Mouse (Mus musculus) adrenal gland, postnatal 36 days (tissue): ENCODE results near the gene Mrrf. TPM values are rescaled to one million over a fixed set of nuclear protein-coding genes. Genes with fewer than 3 reads are reported as not detected.

Experiments used
- DNase-seq, 2 experiments: peaks; one replicate each; pipeline ENCODE4 v3.0.0; 2021; ENCODE audit warnings: mixed read lengths in 1 of 2
- long read RNA-seq, 2 experiments: library from polyadenylated mRNA; stranded (forward); transcript quantifications; one replicate each; pipeline ENCODE4 v2.0.0; 2021; ENCODE audit warnings: borderline sequencing depth in 2 of 2
- total RNA-seq, 2 experiments: library from RNA; stranded (reverse); gene quantifications; 2 replicates each; pipeline ENCODE4 v1.2.3; 2021

Mrrf gene
- 10 to 100 TPM; 24.3 to 28.4 TPM for total RNA-seq
- long read RNA-seq, experiment 1, transcript Mrrf-201 (7 exons, 2,623 nt), result major isoform, 41 of 47 reads
- long read RNA-seq, experiment 1, partial matches to known transcripts, result 2 of 47 reads
- long read RNA-seq, experiment 1, other reads (novel, unspliced or antisense), result 4 of 47 reads
- long read RNA-seq, experiment 2, transcript Mrrf-201 (7 exons, 2,623 nt), result major isoform, 10 of 10 reads
- long read RNA-seq, experiment 2, partial matches to known transcripts, result 0 of 10 reads
- long read RNA-seq, experiment 2, other reads (novel, unspliced or antisense), result 0 of 10 reads

DNA sequence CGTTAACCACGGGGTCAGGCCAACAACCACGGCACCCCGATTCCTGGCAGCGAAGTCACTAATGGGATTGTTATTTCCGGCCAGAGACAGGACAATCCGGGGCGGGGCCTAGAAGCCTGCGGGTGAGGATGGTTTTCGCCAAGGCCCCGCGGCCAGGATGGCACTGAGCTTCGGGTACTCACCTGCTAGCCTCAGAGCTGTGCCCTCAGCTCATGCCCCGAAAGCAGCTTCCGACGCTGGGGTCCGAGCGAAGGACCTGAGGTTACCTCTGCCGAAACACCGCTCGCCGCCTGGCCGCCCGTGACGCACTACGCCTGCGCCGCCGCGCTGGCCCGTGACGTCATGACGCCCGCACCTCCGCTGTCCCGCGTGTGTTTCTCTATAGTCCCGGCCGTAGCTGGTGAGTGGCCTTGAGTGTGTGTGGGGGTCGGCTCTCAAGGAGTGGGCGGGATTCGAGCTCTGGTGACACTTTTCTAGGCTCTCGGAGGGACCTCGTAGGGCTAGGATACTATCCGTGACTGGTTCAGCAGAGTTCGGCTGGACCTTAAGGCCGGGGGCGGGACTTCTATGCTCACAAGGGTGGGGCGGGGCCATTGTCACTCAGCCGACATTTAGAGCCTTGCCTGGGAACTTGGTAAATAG is at the start of gene Mrrf, which contains the start of gene Rbm18:
TSS of gene Mrrf (plus strand) at position 90 of the 642 bp plus-strand sequence.
TSS of gene Rbm18 (minus strand) at position 474 of the 642 bp plus-strand sequence.
- DNase-seq, result peak; percentile 90 to 94

DNA sequence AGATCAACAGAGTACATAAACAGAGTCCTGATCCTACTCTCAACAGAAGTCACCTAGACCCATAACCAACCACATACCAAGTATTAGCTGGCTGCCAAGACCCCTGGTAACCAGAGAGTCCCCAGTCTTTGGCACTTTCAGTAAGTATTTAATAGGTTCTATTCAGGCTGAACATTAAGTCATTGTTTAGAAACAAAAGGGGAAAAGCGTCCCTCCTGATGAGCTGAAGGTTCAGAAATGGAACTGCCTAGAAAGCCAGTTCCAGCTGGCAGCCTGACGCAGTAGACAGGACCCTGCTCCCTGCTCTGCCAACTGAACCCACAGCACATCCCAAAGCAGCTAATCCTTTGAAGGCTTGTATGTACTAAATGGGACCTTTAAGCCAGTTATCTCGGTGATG is 47.0 kb upstream of the Mrrf start:
- no peak for DNase-seq

DNA sequence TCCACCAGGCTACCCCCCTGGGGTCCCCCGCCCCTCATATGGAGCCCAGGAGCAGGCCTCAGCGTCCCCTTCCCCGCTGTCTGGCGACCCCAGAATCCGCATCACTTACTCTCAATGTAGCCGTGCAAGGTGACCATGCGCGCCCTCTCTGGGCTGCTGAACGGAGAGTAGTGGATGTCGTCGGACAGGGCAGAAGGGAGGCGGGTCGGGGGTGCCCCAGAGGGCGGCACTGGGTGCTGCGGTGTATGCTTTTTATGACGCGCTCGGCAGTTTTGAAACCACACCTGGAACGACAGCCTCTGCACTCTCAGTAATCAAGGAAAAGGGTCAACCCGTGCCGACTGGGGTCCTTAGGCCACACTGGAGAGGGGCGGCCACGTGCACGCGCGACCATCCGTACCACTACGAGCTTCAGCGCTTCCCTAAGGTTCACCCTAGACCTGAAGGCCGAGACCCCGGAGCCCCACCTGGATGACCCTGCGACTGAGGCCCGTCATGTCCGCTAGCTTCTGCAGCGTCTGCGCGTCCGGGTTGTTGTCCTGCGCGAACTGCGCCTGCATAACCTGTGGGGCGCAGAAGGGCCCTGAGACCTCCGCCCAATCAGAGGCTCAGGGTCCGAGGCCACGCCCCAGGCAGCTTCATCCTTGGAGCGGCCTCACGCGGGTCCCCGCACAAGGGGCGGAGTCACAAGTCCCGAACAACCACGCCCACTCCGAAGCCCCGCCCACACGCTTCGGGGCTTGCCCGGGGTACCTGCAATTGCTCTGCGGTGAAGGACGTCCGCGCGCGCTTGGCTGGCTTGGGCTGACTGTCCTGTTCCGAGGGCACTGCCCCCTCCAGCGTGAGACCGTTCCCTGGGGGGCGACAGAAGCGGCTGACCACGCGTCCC is 45.1 kb upstream of the Mrrf start:
- DNase-seq, result peak; percentile 73 to 77

DNA sequence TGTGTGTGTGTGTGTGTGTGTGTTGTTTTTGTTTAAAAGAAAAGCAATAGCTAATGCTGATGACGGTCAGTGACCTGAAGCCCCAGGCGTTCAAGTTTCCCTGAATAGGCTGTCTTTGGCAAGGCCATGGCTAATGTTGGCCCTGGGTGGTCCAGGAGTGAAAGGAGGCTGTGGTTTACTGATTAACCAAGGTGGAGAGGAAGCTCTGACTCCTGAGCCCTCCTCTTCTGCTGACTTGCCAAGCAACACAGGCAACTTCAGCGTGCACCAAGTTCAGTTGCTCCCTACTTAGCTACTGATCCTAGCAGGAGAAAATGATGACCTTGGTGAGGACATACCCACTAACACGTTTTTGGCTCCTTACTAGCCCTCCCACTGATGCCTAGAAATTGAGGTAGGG is 43.4 kb upstream of the Mrrf start:
- DNase-seq, result no peak

DNA sequence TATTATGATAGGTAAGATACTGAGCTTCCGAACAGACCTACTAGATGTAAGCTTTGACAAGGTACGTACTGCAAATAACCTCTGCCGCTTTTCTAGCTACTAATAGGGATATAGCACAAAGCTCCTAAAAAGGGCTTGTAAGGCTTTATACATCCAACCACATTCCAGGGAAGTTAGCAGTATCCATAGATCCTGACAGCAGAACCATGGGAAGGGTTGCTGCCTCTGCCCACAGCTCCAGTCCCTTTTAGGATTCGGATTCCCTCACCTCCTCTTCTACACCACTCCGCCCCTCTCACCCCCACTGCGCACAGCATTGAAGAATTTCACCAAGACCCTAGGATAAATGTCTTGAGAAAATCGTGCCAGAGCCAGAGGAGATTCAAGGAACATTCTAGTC is 42.9 kb upstream of the Mrrf start:
- DNase-seq, result no peak

DNA sequence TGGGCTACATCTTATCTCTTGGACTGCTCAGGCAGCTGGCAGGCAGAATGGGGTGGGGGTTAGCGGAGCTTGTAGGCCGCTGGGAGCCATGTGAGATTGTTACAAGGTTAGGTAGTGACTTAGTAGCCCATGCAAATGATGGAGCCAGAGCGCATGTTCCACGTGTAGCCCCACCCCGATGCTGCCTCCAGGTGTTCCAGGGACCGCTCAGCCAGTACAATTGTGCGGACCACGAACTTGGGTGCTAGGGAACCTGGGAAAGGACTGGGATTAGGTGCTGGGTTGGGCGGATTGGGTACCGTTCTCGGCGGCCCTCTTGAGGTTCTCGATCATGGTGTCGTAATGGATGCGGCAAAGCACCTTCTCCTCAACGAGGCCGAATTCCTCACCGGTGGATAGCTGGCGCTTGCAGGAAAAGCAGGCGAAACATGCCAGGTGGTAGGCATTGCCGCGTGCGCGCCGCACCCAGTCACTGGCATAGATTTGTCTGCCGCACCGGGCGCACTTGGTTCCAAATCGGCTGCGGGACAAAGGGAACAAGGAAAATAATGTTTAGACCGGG is 42.2 kb upstream of the Mrrf start:
- DNase-seq, result no peak

DNA sequence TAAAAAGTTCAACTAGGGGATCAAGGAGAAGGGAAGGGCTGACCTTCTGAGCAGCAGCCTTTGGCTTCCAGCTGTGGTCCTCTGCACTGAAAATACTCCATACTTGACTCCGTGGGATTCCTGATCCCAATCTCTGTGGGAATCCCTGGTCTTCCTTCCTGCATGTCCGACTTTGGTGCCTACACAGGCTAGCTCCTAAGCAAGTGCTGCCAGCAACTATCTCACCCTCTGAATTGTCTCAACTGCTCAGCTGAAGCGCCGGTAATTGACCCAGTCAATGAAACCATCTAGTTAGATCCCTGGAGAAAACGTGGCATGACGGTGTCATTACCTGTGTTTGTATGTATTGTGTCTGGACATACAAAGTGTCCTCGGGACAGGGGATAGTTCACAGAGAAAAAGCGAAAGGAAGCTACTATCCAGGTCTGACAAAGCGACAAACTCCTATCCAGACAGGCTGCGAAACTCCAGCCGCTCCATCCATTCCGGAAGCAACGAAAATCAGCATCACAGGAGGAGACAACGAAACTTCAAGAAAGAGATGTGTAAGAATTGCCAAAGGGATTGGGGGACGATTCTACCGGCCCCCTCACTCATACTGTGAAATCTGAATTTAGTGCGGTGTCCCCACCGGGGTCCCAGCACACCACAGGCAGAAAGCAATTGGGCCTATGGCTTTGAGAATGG is 38.9 kb upstream of the Mrrf start:
- DNase-seq, result no peak

DNA sequence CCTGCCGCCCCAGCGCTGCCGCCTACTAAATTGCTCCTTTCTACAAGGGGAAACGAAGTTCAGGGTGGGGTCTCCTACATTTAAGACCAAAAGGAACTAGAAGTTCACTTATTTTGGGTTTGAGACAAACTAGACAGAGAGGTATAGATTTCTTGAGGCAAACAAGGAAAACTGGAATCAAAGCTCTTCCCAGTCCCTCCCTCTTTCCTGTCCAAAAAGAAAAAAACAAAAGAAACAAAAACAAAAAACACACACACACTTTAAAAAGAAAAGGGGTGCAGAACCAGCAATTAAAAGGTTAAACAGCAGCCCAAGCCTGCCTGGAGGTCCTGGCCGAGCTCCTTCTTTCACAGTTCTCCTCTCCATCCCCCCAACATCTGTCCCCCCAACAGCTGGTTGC is 38.2 kb upstream of the Mrrf start:
- no peak for DNase-seq

DNA sequence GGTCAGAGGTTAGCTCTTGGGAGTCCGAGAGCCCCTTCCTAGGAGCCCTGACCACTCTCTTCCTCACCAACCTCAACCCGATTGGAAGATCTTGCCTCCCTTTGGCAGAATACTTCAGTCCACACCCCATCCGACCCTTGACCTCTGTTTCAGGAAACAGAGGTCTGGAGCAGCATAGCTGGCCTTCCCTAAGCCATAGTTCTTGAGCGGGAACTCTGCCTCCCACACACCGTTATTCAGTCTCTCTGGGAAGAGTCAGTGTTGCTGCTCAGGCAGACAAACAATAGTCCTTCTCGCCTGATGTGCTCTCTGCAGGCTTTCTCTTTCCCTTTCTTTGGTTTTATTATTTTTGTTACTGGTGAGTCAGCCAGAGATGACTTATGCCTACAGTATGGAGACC is 36.5 kb upstream of the Mrrf start:
- DNase-seq, result no peak

DNA sequence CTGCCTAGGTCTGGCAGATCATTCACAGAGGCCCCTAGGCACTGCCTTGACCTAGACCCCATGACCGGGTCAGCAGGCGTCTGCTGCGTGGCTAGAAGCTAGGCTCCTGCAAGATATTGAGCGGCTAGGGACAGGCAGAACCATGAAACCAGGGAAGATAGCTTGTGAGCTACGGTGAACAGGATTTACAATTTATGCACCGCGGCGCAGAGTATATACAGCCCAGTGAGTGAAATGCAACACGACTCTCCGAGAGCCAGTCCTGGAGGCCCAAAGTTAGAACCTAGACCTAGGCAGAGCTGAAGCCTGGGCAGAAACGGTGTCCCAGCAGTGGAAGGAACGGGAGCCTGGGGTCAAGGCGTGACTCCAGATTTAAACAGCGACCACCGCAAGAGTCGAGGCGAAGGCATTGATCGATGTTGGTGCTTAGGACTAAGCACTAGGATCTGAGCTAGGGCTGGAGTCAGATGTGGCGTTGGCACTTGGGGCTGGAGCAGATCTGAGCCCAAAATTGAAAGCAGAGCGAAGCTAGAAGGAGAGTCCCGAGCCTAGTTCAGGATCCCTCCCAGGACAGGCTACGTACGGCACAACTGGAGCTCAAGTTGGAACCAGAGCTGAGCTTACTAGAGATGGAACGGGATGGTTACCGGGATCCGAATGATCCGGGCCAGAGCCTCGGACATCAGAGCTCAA is 34.2 kb upstream of the Mrrf start:
- DNase-seq, result no peak

DNA sequence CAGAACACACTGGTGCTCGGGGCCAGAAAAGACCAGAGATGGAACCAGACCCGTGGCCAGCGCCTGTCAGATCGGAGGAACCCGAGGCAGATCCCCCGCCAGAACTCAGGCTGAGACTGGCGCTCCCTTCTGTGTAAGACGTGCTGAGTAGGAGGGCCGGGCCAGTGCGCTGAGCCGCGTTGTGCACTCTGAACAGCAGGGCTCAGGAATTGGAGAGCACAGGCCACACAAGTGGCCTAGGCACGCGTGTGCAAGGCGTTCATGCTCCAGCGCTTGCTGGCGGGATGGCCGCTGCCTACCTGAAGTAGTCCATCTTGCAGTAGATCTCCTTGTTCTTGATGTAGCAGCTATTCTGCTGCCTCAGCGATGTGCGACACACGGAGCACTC is 33.6 kb upstream of the Mrrf start:
- peak in 1 of 2 experiments; percentile 35 for DNase-seq

DNA sequence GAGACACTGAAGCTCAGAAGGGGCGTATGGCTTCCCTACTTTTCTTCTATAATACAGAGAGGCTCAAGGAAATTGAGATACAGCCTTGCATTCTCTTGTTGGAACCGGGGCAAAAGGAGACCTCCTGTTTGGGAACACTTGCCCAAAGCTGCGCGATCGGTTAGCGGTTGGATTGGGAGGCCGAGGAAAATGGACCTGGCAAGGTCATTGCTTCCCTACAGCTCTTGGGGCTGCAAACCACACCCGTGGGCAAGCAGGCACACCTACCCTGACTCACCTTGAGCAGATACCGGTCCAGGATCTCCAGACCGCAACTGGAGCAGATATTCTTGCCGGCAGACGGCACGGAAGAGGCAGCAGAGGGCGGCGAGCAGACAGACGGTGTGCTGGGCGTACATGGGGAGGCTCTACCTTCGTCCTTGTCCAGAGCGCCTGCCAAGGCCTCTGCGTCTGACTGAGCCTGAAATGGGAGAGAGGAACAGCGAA is 33.1 kb upstream of the Mrrf start:
- DNase-seq, result peak in 1 of 2 experiments; percentile 38

DNA sequence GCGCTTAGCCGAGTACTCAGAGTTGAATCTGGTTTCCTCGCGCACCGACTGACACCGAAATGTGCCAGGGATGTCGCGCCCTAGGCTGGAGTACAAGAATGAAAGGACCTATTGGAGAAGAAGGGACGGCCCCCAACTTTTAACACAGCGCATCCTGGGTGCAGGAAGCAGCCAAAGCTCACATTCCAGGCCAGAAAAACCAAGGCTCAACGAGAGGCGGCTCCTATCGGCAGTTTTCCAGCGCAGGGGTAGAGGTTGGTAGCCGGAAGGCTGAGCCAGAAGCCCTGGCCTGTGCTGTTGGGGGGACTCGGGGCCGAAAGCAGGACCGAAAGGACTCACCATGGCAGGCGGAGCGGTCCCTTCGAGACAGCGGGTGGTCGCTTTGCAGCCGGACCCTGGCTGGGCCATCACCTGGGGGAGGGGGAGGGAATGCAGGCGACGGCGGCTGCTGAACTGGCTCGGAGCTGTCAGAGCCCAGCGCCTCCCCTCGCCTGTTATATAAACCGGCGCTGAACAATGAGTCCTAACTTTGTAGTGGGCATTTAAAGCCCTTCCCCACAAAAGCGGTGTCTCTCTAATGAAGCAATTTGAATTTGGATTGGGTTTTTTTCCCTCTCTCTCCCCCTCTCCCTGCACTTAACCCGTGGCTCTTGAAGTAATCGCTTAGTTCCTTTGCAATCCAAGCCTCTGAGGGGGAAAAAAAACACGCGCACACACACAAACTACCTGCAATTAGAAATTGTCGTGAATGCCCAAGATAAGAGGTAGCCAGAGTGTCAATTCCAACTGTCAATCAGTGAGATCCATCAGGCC is 32.4 kb upstream of the Mrrf start:
- peak in 1 of 2 experiments; percentile 26 for DNase-seq

DNA sequence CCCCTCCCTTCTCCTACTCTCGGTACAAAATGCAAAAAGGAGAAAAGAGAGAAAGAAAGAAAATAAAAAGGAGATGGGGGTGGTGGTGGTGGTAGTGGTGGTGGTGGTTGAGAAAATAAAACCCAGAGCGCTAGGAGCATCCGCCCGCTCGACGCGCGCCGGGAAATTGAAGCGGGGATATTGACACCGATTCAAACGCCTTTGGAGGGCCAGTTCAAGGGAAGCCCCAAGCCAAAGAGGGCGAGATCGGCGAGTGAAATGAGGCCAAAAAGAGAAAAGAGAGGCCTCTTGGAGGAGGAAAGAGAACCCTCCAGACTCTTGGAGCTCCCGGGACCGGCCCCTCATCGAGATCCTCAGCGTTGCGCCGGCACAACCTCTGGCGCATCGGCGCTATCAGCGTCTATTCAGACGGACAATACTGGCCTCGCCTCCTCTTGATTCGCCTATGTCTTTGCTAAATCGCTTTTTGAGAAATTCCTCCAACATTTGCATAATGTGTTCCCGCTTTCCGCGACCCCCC is 31.7 kb upstream of the Mrrf start:
- no peak for DNase-seq

DNA sequence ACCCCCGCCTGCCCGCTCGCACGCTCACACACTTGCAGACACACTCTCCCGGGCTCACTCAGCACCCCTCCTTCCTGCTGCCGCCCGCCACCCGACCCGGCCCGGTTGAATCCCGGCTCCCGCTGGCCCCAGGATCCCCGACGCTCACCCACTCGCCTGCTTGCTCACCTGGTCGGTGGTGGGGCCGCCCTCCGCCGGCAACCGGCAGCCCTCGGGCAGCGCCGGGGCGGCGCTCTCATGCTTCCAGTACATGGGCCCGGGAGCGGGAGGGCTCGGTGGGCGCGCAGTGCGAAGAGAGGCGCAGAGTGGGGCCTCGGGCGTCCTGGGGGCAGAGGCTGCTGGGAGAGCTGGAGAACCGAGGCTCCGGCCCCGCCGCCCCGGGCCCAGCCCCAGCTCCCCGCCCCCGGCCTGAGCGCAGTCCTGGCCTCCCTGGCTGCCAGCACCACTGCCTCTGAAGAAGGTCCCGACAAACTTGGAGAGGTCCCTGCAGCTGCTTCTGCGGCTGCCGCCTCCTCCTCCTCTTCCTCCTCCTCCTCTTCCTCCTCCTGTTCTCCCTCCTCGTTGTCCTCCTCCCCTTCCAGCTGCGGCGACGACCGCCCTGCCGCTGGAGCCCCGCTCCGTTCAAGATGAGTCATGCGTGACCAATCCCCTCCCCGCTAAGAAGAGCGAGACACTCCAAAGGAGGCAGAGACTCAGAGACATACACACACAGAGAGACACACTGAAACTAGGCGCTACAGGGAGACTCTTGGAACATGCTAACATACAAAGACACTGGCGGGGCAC is 31.0 kb upstream of the Mrrf start, which contains the start of gene Lhx6:
TSS of gene Lhx6 (minus strand) at position 453 of the 786 bp plus-strand sequence.
- peak; percentile 48 to 56 for DNase-seq

DNA sequence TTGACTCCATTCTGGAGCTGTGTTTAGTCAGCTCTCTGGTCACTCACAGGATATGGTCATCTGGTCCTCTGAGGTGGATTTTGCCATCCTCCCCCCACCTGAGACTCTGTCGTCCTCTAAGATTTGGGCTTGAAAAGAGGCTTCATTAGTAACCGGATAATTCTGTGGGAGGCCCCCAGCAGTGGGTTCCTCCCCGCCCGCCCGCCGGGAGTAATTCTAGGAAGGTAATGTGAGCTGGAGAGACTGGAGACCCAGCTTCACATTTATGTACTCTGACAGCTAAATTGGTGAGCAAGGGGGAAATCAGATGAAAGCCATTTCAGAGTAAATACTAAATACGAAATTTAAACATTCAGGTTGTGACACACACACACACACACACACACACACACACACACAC is 27.6 kb upstream of the Mrrf start:
- no peak for DNase-seq

DNA sequence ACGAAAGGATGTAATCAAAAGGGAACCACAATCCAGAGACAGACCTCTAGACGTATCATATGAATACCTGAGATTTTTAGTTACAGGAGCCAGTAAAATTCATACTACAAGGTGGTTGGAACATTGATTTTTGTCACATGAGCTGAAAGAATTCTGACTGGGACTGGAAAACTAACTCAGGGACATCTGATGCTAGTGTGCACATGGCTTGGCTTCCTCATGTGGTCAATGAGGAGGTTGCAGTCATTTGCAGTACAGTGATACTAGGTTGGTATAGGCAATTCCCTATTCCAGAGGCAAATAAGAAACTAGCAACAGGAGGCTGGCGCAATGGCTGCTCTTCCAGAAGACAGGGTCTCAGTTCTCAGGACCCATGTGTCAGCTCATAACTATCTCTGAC is 23.6 kb upstream of the Mrrf start:
- DNase-seq, result no peak

DNA sequence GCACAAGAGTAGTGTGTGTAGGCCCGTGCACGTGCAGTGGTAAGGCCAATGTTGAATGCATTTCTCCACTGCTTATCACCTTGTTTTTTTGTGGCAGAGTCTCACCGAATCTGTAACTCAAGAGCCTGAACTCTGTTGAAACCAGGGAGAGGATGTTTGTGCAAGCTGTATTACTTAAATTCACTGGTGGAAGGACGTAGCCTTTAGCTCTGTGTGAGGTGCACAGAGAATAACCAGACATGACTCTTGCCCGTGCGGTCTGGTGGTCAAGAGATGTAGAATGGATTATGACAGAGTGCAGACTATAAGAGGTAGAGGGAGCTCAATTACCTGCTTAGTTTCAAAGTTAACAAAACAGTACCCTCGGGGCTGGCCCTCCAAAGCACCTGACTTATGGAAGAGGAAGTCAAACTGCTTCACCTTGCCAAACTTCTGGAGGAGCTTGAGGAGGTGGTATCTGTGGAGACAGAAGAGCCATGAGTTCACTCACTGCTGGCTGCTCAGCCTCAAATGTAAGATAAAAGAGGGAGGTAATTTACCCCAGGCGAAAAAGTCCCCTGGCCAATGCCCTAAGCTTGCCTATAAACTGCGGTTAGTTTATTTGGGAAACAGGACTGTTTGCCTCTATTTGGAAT is 9.3 kb upstream of the Mrrf start:
- DNase-seq, result no peak

DNA sequence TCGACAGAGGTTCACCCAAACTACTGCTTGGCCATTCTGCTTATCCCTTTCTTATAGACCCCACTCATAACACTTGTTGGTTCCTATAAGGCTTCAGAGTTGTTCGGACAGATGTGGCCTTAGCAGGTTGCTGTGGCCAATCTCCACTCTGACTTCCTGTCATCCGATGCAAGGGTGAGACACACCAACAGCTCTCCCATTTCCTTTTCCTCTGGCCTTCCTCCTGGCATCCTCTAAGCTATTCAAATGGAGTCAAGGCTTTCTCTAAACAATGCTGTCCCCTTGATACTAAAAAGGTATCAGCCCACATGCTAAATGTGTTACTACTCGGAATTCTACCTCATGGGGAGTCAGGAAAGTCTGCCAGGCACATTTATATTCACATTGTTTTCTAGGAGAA is 8.2 kb upstream of the Mrrf start:
- DNase-seq, result no peak
